Mouse (Mus musculus) embryonic fibroblast, embryonic 13.5 days (primary cell): ENCODE measurements around the gene Dcaf4. TPM values are rescaled to one million over a fixed set of nuclear protein-coding genes. Genes with fewer than 3 reads are reported as not detected.
A peak's percentile ranks its signal among the peaks of the same experiment; 100 is the strongest.

Source experiments
- H3K27ac ChIP-seq: 2 replicates; pipeline ENCODE4 v1.5.1; 2012; ENCODE audit warnings: low read length, control low read depth, inconsistent platforms; ENCODE audit not compliant: insufficient read depth
- H3K4me1 ChIP-seq: 2 replicates; pipeline ENCODE4 v1.6.1; 2011; ENCODE audit warnings: low read length; ENCODE audit not compliant: control insufficient read depth, insufficient read depth
- H3K4me3 ChIP-seq: 2 replicates; pipeline ENCODE4 v1.5.1; 2011; ENCODE audit warnings: mild to moderate bottlenecking, control low read depth, low read length; ENCODE audit not compliant: insufficient read depth
- CTCF ChIP-seq: IDR thresholded peaks from 2 replicates; pipeline ENCODE4 v1.5.1; 2011; ENCODE audit warnings: mild to moderate bottlenecking, control low read depth, low read length, moderate library complexity, borderline replicate concordance; ENCODE audit not compliant: insufficient read depth
- POLR2A ChIP-seq: IDR thresholded peaks from 2 replicates; pipeline ENCODE4 v1.6.1; 2011; ENCODE audit warnings: low read depth, mild to moderate bottlenecking, control low read depth, low read length, moderate library complexity
- polyA plus RNA-seq: library from polyadenylated mRNA; stranded (reverse); fragments of >200 nt; gene quantifications from 2 replicates; pipeline ENCODE4 v1.2.4, GENCODE M21; 2011; ENCODE audit warnings: low read depth; ENCODE audit not compliant: missing spikeins, insufficient read length

Dcaf4 gene
- polyA plus RNA-seq, 1 experiment = 19.9 TPM

- peak overlapping the region; percentile 55 for H3K4me3 ChIP-seq
- no peak overlapping the region for H3K27ac ChIP-seq
- H3K4me1 ChIP-seq = no peaks in the 10 kb centered on the region; the same call in 1 of the 2 replicates
- no peak for TF ChIP-seq CTCF
- TF ChIP-seq POLR2A = no peak
Measured at GRCm38 (mm10) chr12:83484855-83485745, 35.2 kb upstream of the Dcaf4 start.

GRCm38 (mm10) chr12:83485911-83486670 lies 34.2 kb upstream of the Dcaf4 start:
- peak overlapping the region; percentile 55 for H3K4me3 ChIP-seq
- no peaks in the 10 kb centered on the region; the same call in 1 of the 2 replicates for H3K4me1 ChIP-seq
- no peak overlapping the region for H3K27ac ChIP-seq
- TF ChIP-seq POLR2A = no peak
- no peak for TF ChIP-seq CTCF

- H3K27ac ChIP-seq = no peak overlapping the region
- no peaks in the 10 kb centered on the region; the same call in 1 of the 2 replicates for H3K4me1 ChIP-seq
- H3K4me3 ChIP-seq = peak overlapping the region; percentile 55
- no peak for TF ChIP-seq POLR2A
- no peak for TF ChIP-seq CTCF
Measured at GRCm38 (mm10) chr12:83486671-83487461, 33.4 kb upstream of the Dcaf4 start.

DNA sequence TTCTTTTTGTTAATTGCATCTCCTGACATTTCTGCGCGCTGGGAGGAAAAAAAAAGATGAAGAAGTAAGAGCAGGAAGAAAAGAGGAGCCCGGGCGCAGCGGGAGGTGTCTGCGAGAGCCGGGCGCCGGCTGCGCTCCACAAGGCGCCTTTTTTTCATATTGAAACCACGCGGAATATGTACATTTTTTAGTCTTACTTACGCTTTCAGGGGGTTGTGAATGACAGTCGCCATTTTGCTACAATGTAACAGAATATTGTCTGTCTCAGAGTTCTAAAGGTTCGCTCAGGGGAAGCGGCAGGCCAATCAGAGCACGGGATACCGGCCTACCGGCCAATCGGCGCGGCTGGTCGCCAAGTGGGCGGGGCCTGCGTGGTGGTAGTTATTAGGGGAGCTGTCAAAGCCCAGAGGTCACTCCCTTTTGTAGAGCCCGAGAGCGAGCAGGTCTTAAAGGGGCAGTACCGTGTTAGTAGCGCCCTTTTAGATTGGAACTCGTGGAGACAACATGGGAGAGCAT lies 32.7 kb upstream of the Dcaf4 start, which contains the start of gene Dpf3:
Gene Dpf3 (minus strand): TSS at position 241 of the 516 bp plus-strand sequence.
- TF ChIP-seq POLR2A (no peak), CTCF (no peak)

GRCm38 (mm10) chr12:83488211-83488941 lies 31.9 kb upstream of the Dcaf4 start:
- TF ChIP-seq CTCF (no peak), POLR2A (no peak)
- Histone ChIP-seq H3K4me3 (peak overlapping the region; percentile 35), H3K4me1 (no peaks in the 10 kb centered on the region; the same call in 1 of the 2 replicates), H3K27ac (no peak overlapping the region)

More for the DNA sequence above, 32.7 kb upstream of the Dcaf4 start, which contains the start of gene Dpf3:
- H3K27ac ChIP-seq = no peak within 1 kb of the TSS
- no peaks in the 10 kb centered on the region; the same call in 1 of the 2 replicates for H3K4me1 ChIP-seq
- H3K4me3 ChIP-seq = peak within 1 kb of the TSS; percentile 55

- Histone ChIP-seq H3K4me1 (no peaks in the 10 kb centered on the region; the same call in 1 of the 2 replicates), H3K27ac (no peak overlapping the region), H3K4me3 (no peak overlapping the region)
- TF ChIP-seq CTCF (no peak), POLR2A (no peak)
Measured at GRCm38 (mm10) chr12:83489748-83490147, 30.5 kb upstream of the Dcaf4 start.

- no peaks in the 10 kb centered on the region for H3K4me1 ChIP-seq
- no peak for TF ChIP-seq POLR2A
- no peak overlapping the region for H3K27ac ChIP-seq
- no peak overlapping the region for H3K4me3 ChIP-seq
Measured at GRCm38 (mm10) chr12:83491609-83492008, 28.7 kb upstream of the Dcaf4 start.

DNA sequence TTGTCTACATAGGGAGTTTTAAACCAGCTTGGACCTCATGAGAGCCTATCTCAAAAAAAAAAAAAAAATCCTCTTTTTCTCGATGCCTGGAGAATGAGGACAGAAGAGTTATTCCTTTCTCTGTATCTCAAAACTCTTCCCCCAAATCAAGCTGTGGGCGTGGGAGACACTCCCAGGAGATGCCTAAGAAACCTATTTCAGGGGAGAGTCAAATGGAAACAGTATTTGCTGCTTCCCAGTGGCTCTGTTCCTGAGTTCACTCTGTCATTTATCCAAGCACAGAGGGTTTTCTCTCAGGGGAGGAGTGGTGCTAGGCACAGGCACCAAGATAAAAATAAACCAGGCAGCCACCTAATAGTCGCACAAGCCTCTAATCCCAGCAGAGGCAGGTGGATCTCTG lies 27.5 kb upstream of the Dcaf4 start:
- no peak overlapping the region for H3K27ac ChIP-seq
- no peaks in the 10 kb centered on the region for H3K4me1 ChIP-seq
- TF ChIP-seq CTCF (no peak), POLR2A (no peak)
- no peak overlapping the region for H3K4me3 ChIP-seq
